In the genomic region with DNA sequence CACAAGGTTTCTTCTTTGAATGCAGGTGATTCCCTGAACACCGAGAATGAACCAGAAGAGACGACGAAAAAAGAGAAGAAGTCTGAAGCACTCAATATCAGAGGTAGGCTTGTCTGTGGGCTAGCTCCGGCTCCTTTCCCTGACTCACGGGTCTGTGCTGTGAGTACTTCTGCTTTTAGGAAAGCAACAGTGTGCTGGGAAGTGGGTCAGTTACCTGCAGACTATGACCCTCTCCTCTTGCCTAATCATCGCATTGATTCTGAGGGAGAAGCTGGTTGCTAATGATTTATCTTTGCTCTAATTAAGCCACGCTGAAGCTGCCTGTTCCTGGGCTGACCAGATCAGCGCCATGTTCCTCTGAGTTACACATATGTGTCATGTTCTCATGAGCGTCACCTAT, we compare ENCODE assay signal across 13 mouse cellular contexts. TPM values are rescaled to one million over a fixed set of nuclear protein-coding genes. Genes with fewer than 3 reads are reported as not detected.
DNase-seq lines count a peak whose midpoint lies in the region; ATAC-seq and TF ChIP-seq lines count a peak whose summit lies in the region.
"Had no signal": no experiment of that assay in that cellular context is flagged by ENCODE, and none has a peak within 500 bp of the region (broad histone marks: within the 10 kb centered on the region; RNA-seq: fewer than 3 reads in every experiment).

No protein-coding gene starts in this region.

- 82% methylated on average over 9 of the region's 9 CpGs for whole genome bisulfite sequencing in stomach, embryonic 16.5 days
- 86% methylated on average over 9 of the region's 9 CpGs for WGBS in stomach, postnatal 0 days
- WGBS in liver, embryonic 14.5 days (ENCODE audit: insufficient replicate concordance): 47% methylated on average over 9 of the region's 9 CpGs

- no peak overlapping the region for H3K4me2 ChIP-seq in stomach, embryonic 16.5 days (ENCODE audit: low read depth, low read length)
- H3K4me2 ChIP-seq in stomach, postnatal 0 days (replicated peaks; ENCODE audit: low read depth): no peak overlapping the region
- peak overlapping the region; percentile 87 for H3K4me2 ChIP-seq in liver, embryonic 14.5 days (ENCODE audit: low read depth)

- no peak for DNase-seq in stomach, postnatal 0 days (ENCODE audit: low spot score)
- no peak for DNase-seq in liver, embryonic 14.5 days (ENCODE audit: low read depth in 3 of 3, low spot score in 3 of 3)
- no peak for DNase-seq in cerebellum, adult 9-10 months
- no peak for DNase-seq in urinary bladder, postnatal 10 days (ENCODE audit: low spot score)
- DNase-seq in c-Kit-positive CD71-positive TER-119-positive erythroid progenitor cells, embryonic 14.5 days (ENCODE audit: low spot score): no peak
- DNase-seq: cerebellum, postnatal 25 days; kidney, postnatal 14 days had no signal

- no peak overlapping the region for H3K9ac ChIP-seq in stomach, embryonic 16.5 days (ENCODE audit: low read length)
- no peak overlapping the region for H3K9ac ChIP-seq in stomach, postnatal 0 days (ENCODE audit: low read length)
- H3K9ac ChIP-seq in liver, embryonic 14.5 days (replicated peaks): peak overlapping the region; percentile 90

- H3K27me3 ChIP-seq in erythroblast, embryonic 14.5 days (ENCODE audit: control insufficient read depth): peaks cover 7% of the 10 kb centered on the region
- H3K27me3 ChIP-seq in stomach, embryonic 16.5 days (ENCODE audit: control insufficient read depth, insufficient read depth, low read length): peaks cover 40% of the 10 kb centered on the region
- H3K27me3 ChIP-seq in stomach, postnatal 0 days (ENCODE audit: control insufficient read depth, insufficient read depth, low read length): peaks cover 9% of the 10 kb centered on the region; the same call in 1 of the 2 replicates
- 0 out of 2 replicates have a peak, but pooled peaks cover 2% of the 10 kb centered on the region for H3K27me3 ChIP-seq in liver, embryonic 14.5 days (ENCODE audit: control insufficient read depth, insufficient read depth, low read length)

- H3K4me1 ChIP-seq in erythroblast, embryonic 14.5 days (ENCODE audit: control insufficient read depth): peaks cover 87% of the 10 kb centered on the region
- H3K4me1 ChIP-seq in stomach, embryonic 16.5 days (ENCODE audit: control insufficient read depth, insufficient read depth, low read length): peaks cover 9% of the 10 kb centered on the region; the same call in 1 of the 2 replicates
- no peaks in the 10 kb centered on the region for H3K4me1 ChIP-seq in stomach, postnatal 0 days (replicated peaks; ENCODE audit: control insufficient read depth, insufficient read depth)
- H3K4me1 ChIP-seq in liver, embryonic 14.5 days (replicated peaks; ENCODE audit: control insufficient read depth in 2 of 2, insufficient read depth in 2 of 2, low read length in 1 of 2): peaks cover 69 to 71% of the 10 kb centered on the region in 2 experiments

- H3K27ac ChIP-seq in stomach, embryonic 16.5 days (ENCODE audit: low read length): no peak overlapping the region
- no peak overlapping the region for H3K27ac ChIP-seq in stomach, postnatal 0 days (replicated peaks)
- peak overlapping the region; percentile 97 for H3K27ac ChIP-seq in liver, embryonic 14.5 days
- H3K27ac ChIP-seq: macrophage had no signal

- H3K36me3 ChIP-seq in erythroblast, embryonic 14.5 days (ENCODE audit: control insufficient read depth): peaks cover 71% of the 10 kb centered on the region
- no peaks in the 10 kb centered on the region for H3K36me3 ChIP-seq in stomach, embryonic 16.5 days (ENCODE audit: control insufficient read depth, insufficient read depth, low read length)
- no peaks in the 10 kb centered on the region for H3K36me3 ChIP-seq in stomach, postnatal 0 days (ENCODE audit: control insufficient read depth, insufficient read depth, low read length)
- H3K36me3 ChIP-seq in liver, embryonic 14.5 days (replicated peaks; ENCODE audit: control insufficient read depth, insufficient read depth, low read depth): peaks cover 45% of the 10 kb centered on the region

- peaks cover 4% of the 10 kb centered on the region; the same call in 1 of the 2 replicates for H3K9me3 ChIP-seq in erythroblast, embryonic 14.5 days (ENCODE audit: control insufficient read depth, low read length)
- no peaks in the 10 kb centered on the region for H3K9me3 ChIP-seq in stomach, embryonic 16.5 days (replicated peaks; ENCODE audit: control insufficient read depth, low read length)
- no peaks in the 10 kb centered on the region for H3K9me3 ChIP-seq in stomach, postnatal 0 days (ENCODE audit: control insufficient read depth, low read length)
- H3K9me3 ChIP-seq in liver, embryonic 14.5 days (ENCODE audit: control insufficient read depth, low read length): no peaks in the 10 kb centered on the region

- H3K4me3 ChIP-seq in erythroblast, embryonic 14.5 days (replicated peaks): peak overlapping the region; percentile 87
- H3K4me3 ChIP-seq in stomach, embryonic 16.5 days (replicated peaks; ENCODE audit: low read length): peak overlapping the region; percentile 0; the same call in 1 of the 2 replicates
- no peak overlapping the region for H3K4me3 ChIP-seq in stomach, postnatal 0 days (ENCODE audit: low read depth, low read length)
- H3K4me3 ChIP-seq in liver, embryonic 14.5 days (ENCODE audit: insufficient read depth in 1 of 2, low read depth in 2 of 2, low read length in 2 of 2): peak overlapping the region; percentile 79 to 87

- TF ChIP-seq CTCF in stomach, postnatal 0 days (IDR thresholded peaks at IDR 0.05; ENCODE audit: low read depth): no peak
- no peak for TF ChIP-seq CTCF in liver, embryonic 14.5 days (IDR thresholded peaks at IDR 0.05; ENCODE audit: low read depth)

- ATAC-seq in erythroblast, adult 5-6 weeks (replicated peaks; ENCODE audit: low FRiP score, poor library complexity, severe bottlenecking): no peak
- ATAC-seq in stomach, embryonic 16.5 days (ENCODE audit: insufficient read depth, low FRiP score): no peak
- no peak for ATAC-seq in stomach, postnatal 0 days (ENCODE audit: low FRiP score, low TSS enrichment)
- ATAC-seq in liver, embryonic 14.5 days (ENCODE audit: insufficient read depth): no peak
- ATAC-seq: Patski had no signal

- no peak for TF ChIP-seq EP300 in stomach, postnatal 0 days (optimal IDR thresholded peaks at IDR 0.05)
- TF ChIP-seq EP300 in liver, embryonic 14.5 days (IDR thresholded peaks at IDR 0.05; ENCODE audit: low read depth): no peak

RNA-seq across cellular contexts. Expression of gene Slc30a10, which starts 1.7 kb away (rescaled TPM):
- polyA plus RNA-seq in erythroblast, embryonic 14.5 days (2012): 1.2 and 1.4 TPM in 2 replicates
- 4.0 TPM in 2 replicates for total RNA-seq in erythroblast, adult 5-6 weeks (2015; ENCODE audit: low replicate concordance)
- total RNA-seq in erythroblast, adult 5-6 weeks (2017; ENCODE audit: low replicate concordance): 3.8 and 4.7 TPM in 2 replicates
- polyA plus RNA-seq in stomach, embryonic 16.5 days (2015; fragmentation: Nextera tagmentation; extraction: Ambion mirVana): 1.3 and 1.4 TPM in 2 replicates
- 0.01 and 0.06 TPM in 2 replicates for polyA plus RNA-seq in stomach, postnatal 0 days (2015; fragmentation: Nextera tagmentation; extraction: Ambion mirVana)
- 19.5 and 21.2 TPM in 2 replicates for polyA plus RNA-seq in liver, embryonic 14.5 days (2012; rRNA removed)
- 13.3 and 14.9 TPM in 2 replicates for polyA plus RNA-seq in liver, embryonic 14.5 days (2014; fragmentation: Nextera tagmentation; extraction: Ambion mirVana)
- polyA plus RNA-seq: macrophage; Patski; urinary bladder, adult 2 months had no signal
